Mouse (Mus musculus) hindbrain, embryonic 15.5 days (tissue): ENCODE data around the gene Jun. TPM values are rescaled to one million over a fixed set of nuclear protein-coding genes. Genes with fewer than 3 reads are reported as not detected.

Experiments used
- ATAC-seq: fragments of 200-750 bp; cut with Nextera tagmentation; 2 replicates; pipeline ENCODE4 v1.8.0; 2017; ENCODE audit warnings: low read depth, moderate number of reproducible peaks, moderate TSS enrichment; ENCODE audit not compliant: low FRiP score
- H3K27ac ChIP-seq: fragments of 300-500 bp; sonication (generic); replicated peaks from 2 replicates; pipeline ENCODE4 v1.5.1; 2015; ENCODE audit warnings: mild to moderate bottlenecking, inconsistent platforms
- H3K27me3 ChIP-seq: fragments of 300-500 bp; sonication (generic); 2 replicates; pipeline ENCODE4 v1.6.1; 2015; ENCODE audit warnings: control low read depth, inconsistent platforms
- H3K36me3 ChIP-seq: fragments of 300-500 bp; sonication (generic); 2 replicates; pipeline ENCODE4 v1.6.1; 2015; ENCODE audit warnings: control low read depth, inconsistent platforms
- H3K4me1 ChIP-seq: fragments of 300-500 bp; sonication (generic); replicated peaks from 2 replicates; pipeline ENCODE4 v1.6.1; 2015; ENCODE audit warnings: control low read depth, inconsistent platforms
- H3K4me2 ChIP-seq: fragments of 300-500 bp; sonication (generic); 2 replicates; pipeline ENCODE4 v1.6.1; 2015; ENCODE audit warnings: moderate library complexity, mild to moderate bottlenecking, inconsistent platforms
- H3K4me3 ChIP-seq: fragments of 300-500 bp; sonication (generic); 2 replicates; pipeline ENCODE4 v1.5.1; 2015; ENCODE audit warnings: mild to moderate bottlenecking, inconsistent platforms
- H3K9ac ChIP-seq: fragments of 300-500 bp; sonication (generic); 2 replicates; pipeline ENCODE4 v1.6.1; 2015; ENCODE audit warnings: inconsistent platforms
- H3K9me3 ChIP-seq: fragments of 300-500 bp; sonication (generic); 2 replicates; pipeline ENCODE4 v1.6.1; 2016; ENCODE audit warnings: control low read depth, inconsistent platforms
- WGBS: fragments of 180-500 bp; shearing (Covaris S2); methylation state at CpG from one replicate; pipeline ENCODE4 v1.1.7; 2015; 5-methylcytosine and 5-hydroxymethylcytosine counted together
- polyA plus RNA-seq: library from polyadenylated mRNA; unstranded; fragments of >200 nt; fragmentation: Nextera tagmentation; extraction: Ambion mirVana; gene quantifications from 2 replicates; pipeline ENCODE4 v1.2.1, GENCODE M21; 2015

The Jun gene
- polyA plus RNA-seq, 1 experiment from 2014 or later: 62.3 TPM

DNA sequence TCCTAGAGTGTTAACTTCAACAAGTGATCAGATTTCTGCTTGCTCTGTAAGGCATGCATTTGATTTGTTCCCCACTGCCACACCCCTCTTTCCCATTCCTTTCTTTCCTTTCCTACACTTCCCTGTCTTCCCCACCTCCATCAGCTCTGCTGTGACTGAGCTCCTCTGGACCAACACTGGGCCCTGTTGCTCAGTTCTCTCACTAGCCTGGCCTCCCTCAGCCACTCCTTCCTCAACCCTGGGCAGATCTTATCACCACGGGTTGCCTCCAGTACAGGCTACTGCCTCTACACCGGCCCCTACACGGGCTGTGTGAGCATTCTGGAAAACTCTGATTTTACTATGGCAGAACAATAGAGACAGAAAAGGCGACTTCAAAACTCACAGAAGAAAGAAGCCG, 18.4 kb upstream of the Jun start:
- H3K27ac ChIP-seq: no peak overlapping the region
- no peaks in the 10 kb centered on the region for H3K27me3 ChIP-seq
- H3K9ac ChIP-seq: no peak overlapping the region
- H3K4me3 ChIP-seq: no peak overlapping the region
- H3K4me2 ChIP-seq: no peak overlapping the region
- 84% methylated on average over 5 of the region's 5 CpGs for WGBS
- H3K4me1 ChIP-seq: no peaks in the 10 kb centered on the region
- no peak for ATAC-seq
- H3K36me3 ChIP-seq: no peaks in the 10 kb centered on the region
- no peaks in the 10 kb centered on the region for H3K9me3 ChIP-seq

DNA sequence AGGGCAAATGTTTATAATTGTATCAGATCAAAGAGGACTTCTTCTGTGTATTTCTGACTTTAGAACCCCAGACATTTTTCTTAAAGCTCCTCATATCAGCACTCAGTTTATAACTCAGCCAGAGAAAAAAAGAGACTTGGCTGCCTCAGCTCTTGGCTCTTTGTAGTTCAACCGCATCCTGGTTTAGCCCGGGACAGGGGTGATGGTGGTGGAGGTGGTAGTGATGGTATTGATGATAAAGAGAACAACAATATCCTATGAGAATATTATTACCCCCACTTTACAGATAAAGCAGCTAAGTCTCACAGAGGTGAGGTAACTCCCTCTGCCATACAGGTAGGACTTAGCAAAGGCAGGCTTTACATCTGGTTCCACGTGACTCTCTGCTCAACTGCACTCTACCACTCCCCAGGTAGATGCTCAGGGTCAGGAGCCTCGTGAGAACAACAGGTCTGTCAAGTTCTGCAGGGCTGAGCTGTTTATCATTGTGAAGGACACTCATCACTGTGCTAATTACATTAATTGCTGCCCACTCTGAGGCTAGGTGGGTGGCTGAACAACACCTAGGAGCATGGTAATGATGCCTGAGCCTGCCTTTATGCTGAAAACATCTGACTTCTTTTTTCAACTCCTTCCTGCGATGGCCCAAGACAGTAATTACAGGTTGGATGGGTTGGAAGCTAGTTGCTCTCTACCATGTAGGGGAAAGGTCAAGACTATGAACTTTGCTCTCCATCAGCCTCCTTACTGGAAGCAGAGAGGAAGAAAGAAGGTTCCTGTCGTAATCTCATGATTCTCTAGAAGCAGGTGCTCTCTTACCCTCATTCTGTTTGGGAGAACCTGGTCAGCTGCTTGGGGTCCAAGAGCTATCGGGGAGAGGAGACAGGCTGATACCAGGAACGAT, 16.3 kb upstream of the Jun start:
- Histone ChIP-seq H3K4me3 (no peak overlapping the region), H3K27ac (no peak overlapping the region), H3K4me2 (no peak overlapping the region), H3K27me3 (no peaks in the 10 kb centered on the region), H3K9me3 (no peaks in the 10 kb centered on the region), H3K36me3 (no peaks in the 10 kb centered on the region), H3K4me1 (no peaks in the 10 kb centered on the region), H3K9ac (no peak overlapping the region)
- 87% methylated on average over 8 of the region's 8 CpGs for WGBS
- no peak for ATAC-seq

DNA sequence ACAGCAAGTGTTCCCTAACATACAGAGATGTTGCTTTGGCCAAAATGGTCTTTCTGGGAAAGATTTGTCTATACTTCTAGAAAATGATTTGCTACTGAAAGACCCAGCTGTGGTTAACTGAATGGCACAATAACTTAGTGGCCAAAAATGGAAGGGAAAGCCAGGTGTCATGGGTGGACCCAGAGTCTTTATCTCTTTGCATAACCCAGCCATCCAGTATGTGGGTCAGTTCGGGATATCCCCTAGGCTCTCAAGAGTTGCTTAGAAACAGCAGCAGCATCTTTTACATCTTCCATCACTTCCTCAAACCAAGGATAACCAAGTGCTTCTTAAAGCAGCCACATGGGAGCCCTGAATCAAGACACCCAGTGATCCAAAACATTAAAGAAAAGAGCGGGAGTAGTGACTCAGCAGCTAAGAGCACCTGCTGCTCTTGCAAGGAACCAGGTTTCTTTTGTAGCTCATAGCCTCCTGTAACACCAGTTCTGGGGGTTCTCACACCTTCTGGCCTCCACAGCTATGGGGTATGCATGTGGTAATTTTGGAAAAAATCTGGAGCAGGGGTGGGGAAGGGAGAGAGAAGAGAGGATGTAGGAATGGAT, 11.7 kb upstream of the Jun start:
- no peaks in the 10 kb centered on the region for H3K27me3 ChIP-seq
- H3K4me3 ChIP-seq: no peak overlapping the region
- WGBS: 92% methylated on average over 2 of the region's 2 CpGs
- no peak overlapping the region for H3K27ac ChIP-seq
- no peak overlapping the region for H3K4me2 ChIP-seq
- H3K4me1 ChIP-seq: no peaks in the 10 kb centered on the region
- no peaks in the 10 kb centered on the region for H3K9me3 ChIP-seq
- ATAC-seq: no peak
- no peak overlapping the region for H3K9ac ChIP-seq
- no peaks in the 10 kb centered on the region for H3K36me3 ChIP-seq

DNA sequence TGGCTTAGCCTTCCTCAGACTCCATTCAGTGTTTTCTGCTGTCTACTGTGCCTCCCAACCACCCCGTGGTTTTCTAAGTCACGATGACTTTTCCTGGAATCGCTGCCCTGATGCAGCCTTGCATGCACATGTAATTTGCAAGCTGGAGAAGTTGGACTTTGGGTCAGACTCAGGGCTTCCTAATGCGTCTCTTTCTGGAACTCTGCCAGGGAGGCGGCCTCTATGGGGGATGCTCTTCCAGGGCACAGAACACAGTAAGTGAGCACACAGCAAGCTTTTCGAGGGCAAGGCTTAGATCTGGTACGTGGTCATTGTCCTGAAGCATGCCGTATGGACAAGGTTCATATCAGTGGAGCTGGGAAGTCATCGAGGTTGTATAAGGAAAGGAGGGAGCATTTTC, 10.9 kb upstream of the Jun start:
- Histone ChIP-seq H3K27me3 (no peaks in the 10 kb centered on the region), H3K9me3 (no peaks in the 10 kb centered on the region), H3K9ac (no peak overlapping the region), H3K4me1 (no peaks in the 10 kb centered on the region), H3K4me3 (no peak overlapping the region), H3K4me2 (no peak overlapping the region), H3K27ac (no peak overlapping the region), H3K36me3 (no peaks in the 10 kb centered on the region)
- 69% methylated on average over 9 of the region's 9 CpGs for WGBS
- ATAC-seq: no peak

DNA sequence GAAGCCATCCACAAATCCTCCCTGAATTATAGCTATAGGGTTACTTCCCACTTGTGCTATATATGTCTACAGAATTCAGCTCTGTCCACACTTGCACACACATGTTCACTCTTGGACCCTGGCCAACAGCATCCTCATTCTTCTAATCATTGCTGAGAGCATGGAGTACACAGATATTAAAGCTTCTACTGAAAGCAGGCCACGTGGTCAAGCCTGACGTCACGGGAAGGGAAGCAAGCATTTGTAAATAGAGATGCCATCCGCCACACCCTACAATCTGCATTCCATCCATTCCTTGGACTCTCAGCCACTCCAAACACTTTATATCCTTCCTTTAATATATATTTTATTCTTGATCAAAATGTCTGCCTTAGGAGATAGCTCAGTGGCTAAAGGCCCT, 5.2 kb upstream of the Jun start:
- no peak for ATAC-seq
- Histone ChIP-seq H3K4me1 (peaks cover 20% of the 10 kb centered on the region), H3K36me3 (no peaks in the 10 kb centered on the region), H3K27me3 (no peaks in the 10 kb centered on the region), H3K4me2 (no peak overlapping the region), H3K9ac (no peak overlapping the region), H3K27ac (no peak overlapping the region), H3K9me3 (no peaks in the 10 kb centered on the region), H3K4me3 (no peak overlapping the region)
- WGBS: 88% methylated on average over 4 of the region's 4 CpGs

DNA sequence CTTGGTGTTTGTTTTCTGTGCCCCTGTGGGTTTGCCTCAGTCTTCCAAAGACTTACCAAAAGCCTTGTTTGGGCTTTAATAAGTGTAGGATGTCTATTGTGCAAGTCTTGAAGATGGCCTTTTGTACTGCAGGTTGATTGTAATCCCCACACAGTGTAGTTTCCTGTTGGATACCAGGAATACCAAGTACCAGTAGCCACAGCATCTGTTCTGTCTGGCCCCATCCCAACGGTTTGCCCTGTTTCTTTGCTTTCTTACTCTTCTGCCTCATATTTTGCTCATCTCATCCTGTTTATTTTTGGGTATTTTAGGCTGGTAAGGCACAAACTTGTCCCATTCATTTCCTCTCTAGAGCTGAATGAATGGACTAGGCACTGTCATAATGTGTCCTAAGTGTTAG, 3.3 kb upstream of the Jun start:
- Histone ChIP-seq H3K36me3 (no peaks in the 10 kb centered on the region), H3K27me3 (no peaks in the 10 kb centered on the region), H3K27ac (no peak overlapping the region), H3K4me1 (peaks cover 20% of the 10 kb centered on the region), H3K9ac (no peak overlapping the region), H3K9me3 (no peaks in the 10 kb centered on the region), H3K4me3 (no peak overlapping the region), H3K4me2 (no peak overlapping the region)
- WGBS: 53% methylated on average over 1 of the region's 1 CpGs
- ATAC-seq: no peak

DNA sequence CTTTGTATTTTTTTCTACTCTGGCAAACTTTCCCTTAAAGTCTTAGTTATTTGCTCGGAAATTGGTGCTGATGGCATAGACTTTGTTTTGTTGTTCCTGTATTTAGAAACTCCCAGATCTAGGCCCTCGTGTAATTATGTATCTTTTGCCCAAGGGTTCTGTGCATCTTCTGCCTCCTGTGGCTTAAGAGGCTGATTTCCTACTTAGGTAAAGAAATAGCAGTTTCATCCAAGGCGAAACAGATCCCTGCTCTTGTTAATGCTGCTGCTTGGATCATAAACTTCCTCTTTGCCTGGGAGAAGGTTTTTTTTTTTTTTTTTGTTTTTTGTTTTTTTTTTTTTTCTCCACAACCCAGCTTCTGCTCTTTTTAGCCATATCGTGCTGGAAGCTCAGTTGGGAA, 2.3 kb upstream of the Jun start:
- Histone ChIP-seq H3K4me1 (peaks cover 28% of the 10 kb centered on the region), H3K9me3 (no peaks in the 10 kb centered on the region), H3K27me3 (no peaks in the 10 kb centered on the region), H3K27ac (no peak overlapping the region), H3K36me3 (no peaks in the 10 kb centered on the region), H3K9ac (no peak overlapping the region), H3K4me2 (peak overlapping the region; percentile 72), H3K4me3 (no peak overlapping the region; the same call in 1 of the 2 replicates)
- WGBS: 45% methylated on average over 4 of the region's 4 CpGs
- no peak for ATAC-seq

DNA sequence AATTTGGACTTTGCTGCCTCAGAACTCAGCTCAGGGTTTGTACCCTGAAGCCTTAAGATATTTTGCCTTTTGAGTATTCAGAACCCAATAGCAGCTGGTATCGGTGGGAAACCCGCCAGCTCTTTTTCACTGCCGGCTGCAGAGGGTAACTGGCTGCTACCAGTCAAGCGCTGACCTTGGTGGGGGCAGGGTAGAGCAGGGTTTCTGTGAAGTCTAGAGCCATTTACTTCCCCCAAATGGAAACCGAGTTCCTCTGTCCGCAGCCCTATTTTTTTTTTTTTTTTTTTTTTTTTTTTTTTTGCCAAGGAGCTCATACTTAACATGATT, 1.7 kb upstream of the Jun start:
- no peaks in the 10 kb centered on the region for H3K36me3 ChIP-seq
- peaks cover 34% of the 10 kb centered on the region for H3K4me1 ChIP-seq
- H3K27me3 ChIP-seq: no peaks in the 10 kb centered on the region
- under 1% methylated on average over 6 of the region's 6 CpGs for WGBS
- peak overlapping the region; percentile 46 for H3K4me3 ChIP-seq
- no peaks in the 10 kb centered on the region for H3K9me3 ChIP-seq
- peak overlapping the region; percentile 72 for H3K4me2 ChIP-seq
- peak overlapping the region; percentile 95 for H3K27ac ChIP-seq
- peak overlapping the region; percentile 59 for H3K9ac ChIP-seq
- no peak for ATAC-seq

DNA sequence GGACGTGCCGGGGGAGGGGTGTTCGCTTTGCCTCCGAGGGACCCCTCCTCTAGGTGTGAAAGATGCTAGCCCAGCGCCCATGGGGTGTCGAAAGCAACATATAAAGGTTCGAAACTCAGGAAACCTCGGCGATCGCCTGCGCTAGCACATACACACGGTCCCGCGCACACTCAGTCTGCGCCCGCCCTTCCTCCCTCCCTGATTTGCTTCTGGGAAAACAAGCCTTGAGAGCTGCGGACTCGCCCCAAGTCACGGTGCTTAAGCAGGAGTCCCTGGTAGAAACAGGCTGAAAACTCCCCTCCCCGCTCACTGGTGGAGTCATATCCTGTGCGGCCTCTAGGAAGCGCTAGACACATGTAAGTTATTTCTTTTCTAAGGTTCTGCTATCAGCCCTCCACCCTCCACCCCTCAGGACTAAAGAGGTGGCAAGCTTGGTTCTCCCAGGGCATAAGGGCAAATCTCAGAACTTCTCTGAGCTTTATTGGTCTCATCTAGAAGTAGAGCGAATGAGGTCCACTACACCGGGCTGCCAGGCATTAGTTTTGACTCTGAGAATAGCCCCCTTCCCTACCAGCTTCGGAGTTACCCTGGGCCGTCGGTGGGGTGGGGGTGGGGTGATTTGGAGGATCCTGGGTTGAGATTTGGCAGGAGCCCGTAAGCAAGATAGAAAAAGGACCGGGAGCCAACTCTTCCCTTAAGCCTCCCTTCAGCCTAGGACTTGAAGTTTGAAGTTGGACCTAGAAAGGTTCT, 1.2 kb upstream of the Jun start:
- Histone ChIP-seq H3K36me3 (no peaks in the 10 kb centered on the region), H3K4me3 (peak overlapping the region; percentile 46), H3K4me2 (peak overlapping the region; percentile 72), H3K27ac (peak overlapping the region; percentile 95), H3K9me3 (no peaks in the 10 kb centered on the region), H3K9ac (peak overlapping the region; percentile 59), H3K4me1 (peaks cover 39% of the 10 kb centered on the region), H3K27me3 (no peaks in the 10 kb centered on the region)
- WGBS: under 1% methylated on average over 29 of the region's 29 CpGs
- peak; percentile 60 for ATAC-seq

DNA sequence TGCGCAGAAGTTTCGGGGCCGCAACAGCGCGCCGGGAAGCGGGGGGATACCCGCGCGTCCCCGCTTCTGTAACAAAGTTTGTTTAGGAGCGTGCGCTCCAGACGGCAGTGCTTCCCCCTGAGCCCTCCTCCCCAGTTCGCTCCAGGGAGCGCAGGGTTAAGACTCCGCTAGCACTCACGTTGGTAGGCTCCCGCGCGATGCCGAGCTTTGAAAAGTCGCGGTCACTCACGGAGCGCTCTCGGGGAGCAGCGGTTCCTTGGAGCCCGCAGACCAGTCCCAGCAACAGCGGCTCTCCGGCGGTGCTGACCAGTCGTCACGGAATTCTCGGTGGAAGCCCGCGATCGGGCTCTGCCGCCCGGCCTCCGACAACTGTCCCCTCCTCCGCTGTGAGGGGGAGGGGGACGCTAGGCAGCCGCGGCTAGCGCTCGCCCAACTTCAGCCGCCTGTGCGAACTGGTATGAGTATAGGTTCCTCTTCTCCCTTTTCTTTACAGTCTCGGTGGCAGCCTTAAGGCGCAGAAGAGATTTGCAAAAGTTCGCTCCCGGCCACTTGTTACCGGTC, 631 bp downstream of the Jun start:
- Histone ChIP-seq H3K27ac (peak overlapping the region; percentile 95), H3K4me3 (peak overlapping the region; percentile 46), H3K36me3 (no peaks in the 10 kb centered on the region), H3K9ac (peak overlapping the region; percentile 61), H3K27me3 (no peaks in the 10 kb centered on the region), H3K9me3 (no peaks in the 10 kb centered on the region), H3K4me1 (peaks cover 41% of the 10 kb centered on the region), H3K4me2 (peak overlapping the region; percentile 72)
- under 1% methylated on average over 54 of the region's 54 CpGs for WGBS
- no peak for ATAC-seq

DNA sequence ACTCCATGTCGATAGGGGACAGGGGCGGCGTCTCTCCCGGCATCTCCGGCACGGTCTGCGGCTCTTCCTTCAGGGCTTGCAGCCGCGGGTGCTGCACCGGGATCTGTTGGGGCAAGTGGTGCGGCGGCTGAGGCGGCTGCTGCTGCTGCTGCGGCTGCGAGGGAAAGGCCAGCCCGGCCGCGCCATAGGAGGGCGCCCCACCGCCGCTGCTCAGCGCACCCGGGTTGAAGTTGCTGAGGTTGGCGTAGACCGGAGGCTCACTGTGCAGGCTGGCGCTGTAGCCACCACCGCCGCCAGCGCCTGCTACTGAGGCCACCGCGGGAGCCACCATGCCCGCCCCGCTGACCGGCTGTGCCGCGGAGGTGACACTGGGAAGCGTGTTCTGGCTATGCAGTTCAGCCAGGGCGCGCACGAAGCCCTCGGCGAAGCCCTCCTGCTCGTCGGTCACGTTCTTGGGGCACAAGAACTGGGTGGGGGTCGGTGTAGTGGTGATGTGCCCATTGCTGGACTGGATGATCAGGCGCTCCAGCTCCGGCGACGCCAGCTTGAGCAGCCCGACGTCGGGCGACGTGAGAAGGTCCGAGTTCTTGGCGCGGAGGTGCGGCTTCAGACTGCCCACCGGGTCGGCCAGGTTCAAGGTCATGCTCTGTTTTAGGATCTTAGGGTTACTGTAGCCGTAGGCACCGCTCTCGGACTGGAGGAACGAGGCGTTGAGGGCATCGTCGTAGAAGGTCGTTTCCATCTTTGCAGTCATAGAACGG, 1.3 kb downstream of the Jun start:
- Histone ChIP-seq H3K27ac (peak overlapping the region; percentile 95), H3K36me3 (no peaks in the 10 kb centered on the region), H3K27me3 (no peaks in the 10 kb centered on the region), H3K9me3 (no peaks in the 10 kb centered on the region), H3K4me1 (peaks cover 41% of the 10 kb centered on the region), H3K4me3 (peak overlapping the region; percentile 46), H3K4me2 (peak overlapping the region; percentile 72), H3K9ac (peak overlapping the region; percentile 61)
- ATAC-seq: 0 out of 2 replicates have a peak, but pooled peaks have one; percentile 8
- WGBS: under 1% methylated on average over 70 of the region's 70 CpGs
